Mouse (Mus musculus): ENCODE measurements at regions not wholly inside any gene's neighbourhood (a gene's known extent, or its start where the extent isn't known, plus 50 kb on each side); places are given as distances from the start of the nearest gene placed in this dataset.

GRCm38 (mm10) chr4:119018573-119018972, 57.2 kb downstream of the Lao1 start:
- no peaks in the 10 kb centered on the region for H3K36me3 ChIP-seq
- peaks cover 28% of the 10 kb centered on the region for H3K4me1 ChIP-seq
- no peak overlapping the region for H3K4me2 ChIP-seq (replicated peaks)
- H3K9me3 ChIP-seq: no peaks in the 10 kb centered on the region
- no peak for ATAC-seq (ENCODE audit: low FRiP score, low read depth)
- no peak overlapping the region for H3K4me3 ChIP-seq
- no peak overlapping the region for H3K9ac ChIP-seq
- WGBS: 53% methylated on average over 6 of the region's 6 CpGs
- peak overlapping the region; percentile 70 for H3K27ac ChIP-seq
- no peaks in the 10 kb centered on the region for H3K27me3 ChIP-seq

DNA sequence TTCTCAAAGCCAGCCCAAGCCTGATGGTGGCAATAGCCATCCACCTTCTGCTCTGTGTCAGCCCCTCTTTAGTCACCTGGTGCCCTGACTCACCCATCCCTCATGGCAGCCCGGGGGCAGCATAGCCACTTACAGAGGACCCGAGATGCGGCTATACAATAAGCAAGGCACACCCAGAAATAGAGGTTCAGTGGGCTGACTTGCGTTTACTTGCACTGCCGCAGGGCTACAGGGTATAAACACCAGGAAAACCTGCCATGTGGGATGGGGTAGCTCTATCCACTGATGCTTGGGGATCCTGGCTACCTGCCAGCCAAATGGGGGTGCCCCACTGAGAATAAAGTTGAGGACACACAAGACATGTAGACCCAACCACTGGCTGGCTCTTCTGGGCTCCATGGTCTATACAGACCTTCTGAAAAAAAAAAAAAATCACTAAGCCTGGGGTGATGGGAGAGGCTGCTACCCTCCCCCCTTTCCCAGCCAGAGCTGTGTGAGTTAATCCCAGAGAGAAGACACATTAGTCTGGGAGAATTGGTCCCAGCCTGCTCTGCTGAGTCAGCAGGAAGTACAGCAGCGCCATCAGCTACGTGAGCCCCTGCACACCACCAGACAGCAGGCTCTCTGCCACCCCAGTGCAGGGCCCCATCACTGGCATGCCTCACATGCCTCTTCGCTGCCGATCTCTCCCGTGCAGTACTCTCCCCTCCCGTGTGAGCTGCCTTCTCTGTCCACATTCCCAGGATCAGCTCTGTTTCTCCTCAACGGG, 57.8 kb downstream of the Lao1 start:
- Histone ChIP-seq H3K4me1 (peaks cover 28% of the 10 kb centered on the region), H3K4me2 (replicated peaks) (peak overlapping the region; percentile 44), H3K27me3 (no peaks in the 10 kb centered on the region), H3K9me3 (no peaks in the 10 kb centered on the region), H3K4me3 (no peak overlapping the region), H3K27ac (peak overlapping the region; percentile 70), H3K9ac (no peak overlapping the region; the same call in 1 of the 2 replicates), H3K36me3 (no peaks in the 10 kb centered on the region)
- peak; percentile 77 for ATAC-seq (ENCODE audit: low FRiP score, low read depth)
- WGBS: 31% methylated on average over 12 of the region's 12 CpGs

- no peak overlapping the region for H3K4me2 ChIP-seq (replicated peaks)
- WGBS: 45% methylated on average over 6 of the region's 6 CpGs
Measured at GRCm38 (mm10) chr4:119022338-119022737, 61.0 kb downstream of the Lao1 start.

GRCm38 (mm10) chr4:119026237-119026861, 65.0 kb downstream of the Lao1 start:
- WGBS: 23% methylated on average over 5 of the region's 5 CpGs
- Histone ChIP-seq H3K4me1 (peaks cover 34% of the 10 kb centered on the region), H3K27ac (no peak overlapping the region)

More at GRCm38 (mm10) chr4:119022338-119022737, 61.0 kb downstream of the Lao1 start:
- H3K27me3 ChIP-seq: no peaks in the 10 kb centered on the region
- H3K36me3 ChIP-seq: no peaks in the 10 kb centered on the region
- H3K9me3 ChIP-seq: no peaks in the 10 kb centered on the region
- no peak overlapping the region for H3K9ac ChIP-seq
- H3K4me3 ChIP-seq: no peak overlapping the region
- peak overlapping the region; percentile 10; the same call in 1 of the 2 replicates for H3K27ac ChIP-seq
- H3K4me1 ChIP-seq: peaks cover 34% of the 10 kb centered on the region
- no peak for ATAC-seq (ENCODE audit: low FRiP score, low read depth)

GRCm38 (mm10) chr4:119028208-119028821, 66.9 kb downstream of the Lao1 start:
- no peak for ATAC-seq (ENCODE audit: low FRiP score, low read depth)
- Histone ChIP-seq H3K4me2 (replicated peaks) (no peak overlapping the region), H3K9ac (no peak overlapping the region), H3K9me3 (no peaks in the 10 kb centered on the region), H3K27ac (no peak overlapping the region), H3K27me3 (0 out of 2 replicates have a peak, but pooled peaks cover 7% of the 10 kb centered on the region), H3K4me1 (peaks cover 24% of the 10 kb centered on the region), H3K36me3 (no peaks in the 10 kb centered on the region), H3K4me3 (no peak overlapping the region)
- 13% methylated on average over 8 of the region's 8 CpGs for WGBS

More at GRCm38 (mm10) chr4:119026237-119026861, 65.0 kb downstream of the Lao1 start:
- Histone ChIP-seq H3K4me2 (replicated peaks) (no peak overlapping the region), H3K9ac (no peak overlapping the region), H3K27me3 (0 out of 2 replicates have a peak, but pooled peaks cover 7% of the 10 kb centered on the region), H3K4me3 (no peak overlapping the region), H3K9me3 (no peaks in the 10 kb centered on the region), H3K36me3 (no peaks in the 10 kb centered on the region)
- no peak for ATAC-seq (ENCODE audit: low FRiP score, low read depth)

GRCm38 (mm10) chr4:119029091-119029490, 67.7 kb downstream of the Lao1 start:
- 0 out of 2 replicates have a peak, but pooled peaks cover 7% of the 10 kb centered on the region for H3K27me3 ChIP-seq
- H3K9me3 ChIP-seq: no peaks in the 10 kb centered on the region
- no peaks in the 10 kb centered on the region for H3K36me3 ChIP-seq
- no peak overlapping the region for H3K27ac ChIP-seq
- H3K4me2 ChIP-seq (replicated peaks): no peak overlapping the region
- no peak for ATAC-seq (ENCODE audit: low FRiP score, low read depth)
- WGBS: 58% methylated on average over 7 of the region's 7 CpGs
- H3K4me3 ChIP-seq: no peak overlapping the region
- H3K9ac ChIP-seq: no peak overlapping the region
- peaks cover 24% of the 10 kb centered on the region for H3K4me1 ChIP-seq

DNA sequence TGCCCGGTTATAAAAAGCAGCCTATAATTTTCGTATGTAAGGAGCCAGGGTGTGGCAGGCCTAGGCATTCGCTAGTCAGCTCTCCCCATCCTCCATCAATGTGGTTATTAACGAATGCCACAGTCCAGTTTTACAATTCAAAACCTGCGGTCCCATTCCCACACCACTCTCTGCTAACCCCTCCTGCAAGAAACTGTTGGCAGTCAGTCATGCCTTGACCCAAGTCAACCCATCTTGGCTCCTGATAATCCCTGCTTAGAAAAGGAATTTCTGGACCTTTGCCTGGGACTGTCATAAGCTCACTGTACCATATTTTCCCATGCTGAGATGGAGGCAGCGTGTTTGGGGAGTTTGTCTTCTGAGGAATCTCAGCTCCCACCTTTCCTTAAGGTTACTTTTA, 68.4 kb downstream of the Lao1 start:
- ATAC-seq (ENCODE audit: low FRiP score, low read depth): no peak
- H3K9me3 ChIP-seq: no peaks in the 10 kb centered on the region
- no peak overlapping the region for H3K27ac ChIP-seq
- H3K27me3 ChIP-seq: 0 out of 2 replicates have a peak, but pooled peaks cover 7% of the 10 kb centered on the region
- H3K9ac ChIP-seq: no peak overlapping the region
- no peak overlapping the region for H3K4me3 ChIP-seq
- H3K36me3 ChIP-seq: no peaks in the 10 kb centered on the region
- 64% methylated on average over 6 of the region's 6 CpGs for WGBS
- H3K4me1 ChIP-seq: peaks cover 24% of the 10 kb centered on the region
- H3K4me2 ChIP-seq (replicated peaks): no peak overlapping the region

GRCm38 (mm10) chr4:119030865-119031264, 69.5 kb downstream of the Lao1 start:
- no peak overlapping the region for H3K27ac ChIP-seq
- 31% methylated on average over 5 of the region's 5 CpGs for WGBS
- H3K9me3 ChIP-seq: no peaks in the 10 kb centered on the region
- H3K4me2 ChIP-seq (replicated peaks): no peak overlapping the region
- no peaks in the 10 kb centered on the region for H3K36me3 ChIP-seq
- peaks cover 24% of the 10 kb centered on the region for H3K4me1 ChIP-seq
- 0 out of 2 replicates have a peak, but pooled peaks cover 7% of the 10 kb centered on the region for H3K27me3 ChIP-seq
- H3K4me3 ChIP-seq: no peak overlapping the region
- no peak overlapping the region for H3K9ac ChIP-seq
- ATAC-seq (ENCODE audit: low FRiP score, low read depth): no peak

- Histone ChIP-seq H3K4me3 (no peak overlapping the region), H3K4me2 (replicated peaks) (no peak overlapping the region), H3K4me1 (peaks cover 18% of the 10 kb centered on the region), H3K9ac (no peak overlapping the region), H3K36me3 (no peaks in the 10 kb centered on the region), H3K9me3 (no peaks in the 10 kb centered on the region), H3K27ac (no peak overlapping the region), H3K27me3 (0 out of 2 replicates have a peak, but pooled peaks cover 6% of the 10 kb centered on the region)
- ATAC-seq (ENCODE audit: low FRiP score, low read depth): no peak
- WGBS: 70% methylated on average over 4 of the region's 4 CpGs
Measured at GRCm38 (mm10) chr4:119033006-119033405, 71.6 kb downstream of the Lao1 start.

DNA sequence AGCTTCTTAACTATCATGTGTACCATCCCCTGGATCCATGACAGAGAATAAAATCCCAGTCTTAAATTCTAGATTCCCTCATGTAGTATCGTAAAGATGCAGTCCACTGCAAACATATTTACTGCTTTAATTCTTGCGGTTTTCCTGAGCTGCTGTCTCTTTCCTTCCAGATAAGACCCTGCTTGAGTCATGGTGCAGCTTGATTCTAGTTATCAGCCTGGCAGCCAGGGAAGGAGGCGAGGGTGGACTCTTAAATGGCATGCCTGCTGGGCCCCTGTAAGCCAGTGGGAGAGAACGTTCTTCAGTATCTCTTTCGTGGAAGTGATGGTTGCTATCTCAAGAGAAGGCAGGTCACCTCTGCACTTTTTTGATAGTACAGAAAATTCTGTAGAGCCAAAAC, 71.9 kb upstream of the Slc2a1 start:
- Histone ChIP-seq H3K4me3 (no peak overlapping the region), H3K9me3 (no peaks in the 10 kb centered on the region), H3K27ac (no peak overlapping the region), H3K9ac (no peak overlapping the region), H3K4me1 (no peaks in the 10 kb centered on the region), H3K4me2 (replicated peaks) (no peak overlapping the region), H3K27me3 (no peaks in the 10 kb centered on the region), H3K36me3 (no peaks in the 10 kb centered on the region)
- WGBS: 93% methylated on average over 5 of the region's 5 CpGs
- ATAC-seq (ENCODE audit: low FRiP score, low read depth): no peak

- Histone ChIP-seq H3K36me3 (no peaks in the 10 kb centered on the region), H3K4me3 (no peak overlapping the region), H3K4me2 (replicated peaks) (no peak overlapping the region), H3K9me3 (no peaks in the 10 kb centered on the region), H3K4me1 (peaks cover 7% of the 10 kb centered on the region), H3K27ac (no peak overlapping the region), H3K27me3 (no peaks in the 10 kb centered on the region), H3K9ac (no peak overlapping the region)
- 91% methylated on average over 6 of the region's 6 CpGs for WGBS
- ATAC-seq (ENCODE audit: low FRiP score, low read depth): no peak
Measured at GRCm38 (mm10) chr4:119040041-119040440, 68.5 kb upstream of the Slc2a1 start.

GRCm38 (mm10) chr4:119041616-119042015, 66.9 kb upstream of the Slc2a1 start:
- no peak overlapping the region for H3K4me3 ChIP-seq
- H3K9ac ChIP-seq: no peak overlapping the region
- H3K9me3 ChIP-seq: no peaks in the 10 kb centered on the region
- H3K36me3 ChIP-seq: no peaks in the 10 kb centered on the region
- peaks cover 10% of the 10 kb centered on the region for H3K4me1 ChIP-seq
- no peak overlapping the region for H3K4me2 ChIP-seq (replicated peaks)
- WGBS: 68% methylated on average over 6 of the region's 6 CpGs
- no peaks in the 10 kb centered on the region for H3K27me3 ChIP-seq
- ATAC-seq (ENCODE audit: low FRiP score, low read depth): no peak
- no peak overlapping the region for H3K27ac ChIP-seq

Measured in limb, embryonic 13.5 days (tissue).